Mouse (Mus musculus) forebrain, embryonic 13.5 days (tissue): ENCODE data around the gene Adgra1. TPM values are rescaled to one million over a fixed set of nuclear protein-coding genes. Genes with fewer than 3 reads are reported as not detected.

ENCODE experiments used
- ATAC-seq: fragments of 200-750 bp; cut with Nextera tagmentation; 2 replicates; pipeline ENCODE4 v1.8.0; 2017
- H3K27ac ChIP-seq: fragments of 300-500 bp; sonication (generic); 2 replicates; pipeline ENCODE4 v1.5.1; 2015; ENCODE audit warnings: inconsistent platforms, mild to moderate bottlenecking, moderate library complexity
- H3K27me3 ChIP-seq: fragments of 300-500 bp; sonication (generic); 2 replicates; pipeline ENCODE4 v1.6.1; 2015; ENCODE audit warnings: mild to moderate bottlenecking, inconsistent platforms
- H3K36me3 ChIP-seq: fragments of 300-500 bp; sonication (generic); 2 replicates; pipeline ENCODE4 v1.6.1; 2015; ENCODE audit warnings: mild to moderate bottlenecking, inconsistent platforms; ENCODE audit not compliant: poor library complexity, severe bottlenecking
- H3K4me1 ChIP-seq: fragments of 300-500 bp; sonication (generic); 2 replicates; pipeline ENCODE4 v1.6.1; 2015; ENCODE audit warnings: inconsistent platforms
- H3K4me2 ChIP-seq: fragments of 300-500 bp; sonication (generic); 2 replicates; pipeline ENCODE4 v1.6.1; 2015; ENCODE audit warnings: inconsistent platforms, mild to moderate bottlenecking, moderate library complexity
- H3K4me3 ChIP-seq: fragments of 300-500 bp; sonication (generic); 2 replicates; pipeline ENCODE4 v1.5.1; 2015; ENCODE audit warnings: mild to moderate bottlenecking, inconsistent platforms
- H3K9ac ChIP-seq: fragments of 300-500 bp; sonication (generic); 2 replicates; pipeline ENCODE4 v1.6.1; 2015; ENCODE audit warnings: mild to moderate bottlenecking, inconsistent platforms
- H3K9me3 ChIP-seq: fragments of 300-500 bp; sonication (generic); replicated peaks from 2 replicates; pipeline ENCODE4 v1.6.1; 2016; ENCODE audit warnings: inconsistent platforms
- WGBS: fragments of 180-500 bp; shearing (Covaris S2); methylation state at CpG from one replicate; pipeline ENCODE4 v1.1.7; 2015; 5-methylcytosine and 5-hydroxymethylcytosine counted together
- polyA plus RNA-seq: library from polyadenylated mRNA; unstranded; fragments of >200 nt; fragmentation: Nextera tagmentation; extraction: Ambion mirVana; gene quantifications from 2 replicates; pipeline ENCODE4 v1.2.1, GENCODE M21; 2015

Adgra1 gene
- polyA plus RNA-seq, 1 experiment from 2014 or later, result 13.7 TPM

- Histone ChIP-seq H3K27me3 (peaks cover 36% of the 10 kb centered on the region), H3K9me3 (no peaks in the 10 kb centered on the region), H3K4me1 (peaks cover 21% of the 10 kb centered on the region), H3K9ac (no peak overlapping the region), H3K4me2 (no peak overlapping the region), H3K27ac (no peak overlapping the region), H3K36me3 (no peaks in the 10 kb centered on the region), H3K4me3 (no peak overlapping the region)
- no peak for ATAC-seq
- 61% methylated on average over 11 of the region's 11 CpGs for WGBS
These were observed 76.3 kb downstream of the Adgra1 start for GRCm38 (mm10) chr7:139910204-139910835.

GRCm38 (mm10) chr7:139914141-139915047 lies 80.4 kb downstream of the Adgra1 start:
- peaks cover 14% of the 10 kb centered on the region for H3K4me1 ChIP-seq
- H3K27me3 ChIP-seq, result peaks cover 61% of the 10 kb centered on the region
- no peak overlapping the region for H3K27ac ChIP-seq
- peak overlapping the region; percentile 25 for H3K4me3 ChIP-seq
- WGBS, result 11% methylated on average over 29 of the region's 29 CpGs
- H3K4me2 ChIP-seq, result peak overlapping the region; percentile 47
- ATAC-seq, result peak; percentile 60; the same call in 1 of the 2 replicates
- H3K9me3 ChIP-seq, result no peaks in the 10 kb centered on the region
- no peak overlapping the region for H3K9ac ChIP-seq
- H3K36me3 ChIP-seq, result no peaks in the 10 kb centered on the region

- no peak overlapping the region for H3K27ac ChIP-seq
- no peaks in the 10 kb centered on the region for H3K36me3 ChIP-seq
- ATAC-seq, result no peak
- H3K4me1 ChIP-seq, result peaks cover 5% of the 10 kb centered on the region; the same call in 1 of the 2 replicates
- H3K27me3 ChIP-seq, result peaks cover 70% of the 10 kb centered on the region
- no peak overlapping the region for H3K4me3 ChIP-seq
- no peak overlapping the region; the same call in 1 of the 2 replicates for H3K9ac ChIP-seq
- no peaks in the 10 kb centered on the region for H3K9me3 ChIP-seq
- H3K4me2 ChIP-seq, result peak overlapping the region; percentile 16; the same call in 1 of the 2 replicates
- WGBS, result 7% methylated on average over 14 of the region's 14 CpGs
These were observed 81.8 kb downstream of the Adgra1 start for GRCm38 (mm10) chr7:139915646-139916257.

GRCm38 (mm10) chr7:139916345-139916744 lies 82.4 kb downstream of the Adgra1 start:
- Histone ChIP-seq H3K9me3 (no peaks in the 10 kb centered on the region), H3K4me1 (peaks cover 5% of the 10 kb centered on the region; the same call in 1 of the 2 replicates), H3K4me3 (no peak overlapping the region), H3K4me2 (no peak overlapping the region), H3K27me3 (peaks cover 75% of the 10 kb centered on the region), H3K9ac (no peak overlapping the region), H3K27ac (no peak overlapping the region), H3K36me3 (no peaks in the 10 kb centered on the region)
- 0% methylated on average over 1 of the region's 1 CpGs for WGBS
- ATAC-seq, result no peak

- Histone ChIP-seq H3K4me1 (peaks cover 5% of the 10 kb centered on the region; the same call in 1 of the 2 replicates), H3K9me3 (no peaks in the 10 kb centered on the region), H3K36me3 (no peaks in the 10 kb centered on the region), H3K27ac (no peak overlapping the region), H3K27me3 (peaks cover 61% of the 10 kb centered on the region), H3K9ac (no peak overlapping the region), H3K4me3 (no peak overlapping the region), H3K4me2 (no peak overlapping the region)
- no peak for ATAC-seq
- 77% methylated on average over 4 of the region's 4 CpGs for WGBS
These were observed 84.3 kb downstream of the Adgra1 start for GRCm38 (mm10) chr7:139918262-139918661.

Other genes with a start within 250 kb of the Adgra1 start
- gene Cfap46, start 150.4 kb upstream of the Adgra1 start, polyA plus RNA-seq, result 1.4 and 1.6 TPM in 2 replicates
- 2.1 and 3.1 TPM in 2 replicates for gene Kndc1, start 60.5 kb downstream of the Adgra1 start, polyA plus RNA-seq
- gene Utf1, start 109.6 kb downstream of the Adgra1 start, polyA plus RNA-seq, result not detected in 2 replicates
- gene 6430531B16Rik, start 144.6 kb downstream of the Adgra1 start, polyA plus RNA-seq, result 0.50 and 1.2 TPM in 2 replicates
- 3.9 and 4.3 TPM in 2 replicates for gene Adam8, start 158.4 kb downstream of the Adgra1 start, polyA plus RNA-seq
- gene Zfp511, start 202.2 kb downstream of the Adgra1 start, polyA plus RNA-seq, result 52.2 and 53.7 TPM in 2 replicates
- gene Tubgcp2, start 202.5 kb downstream of the Adgra1 start, polyA plus RNA-seq, result 69.6 and 74.7 TPM in 2 replicates
- gene Msx3, start 214.9 kb downstream of the Adgra1 start, polyA plus RNA-seq, result 1.2 and 2.0 TPM in 2 replicates
- 46.4 and 58.4 TPM in 2 replicates for gene Caly, start 248.4 kb downstream of the Adgra1 start, polyA plus RNA-seq